Mouse (Mus musculus) liver, adult 2 months (tissue): ENCODE measurements around the gene Zeb2. TPM values are rescaled to one million over a fixed set of nuclear protein-coding genes. Genes with fewer than 3 reads are reported as not detected.

Source experiments
- DNase-seq: peaks from one replicate; pipeline ENCODE4 v3.0.0-alpha.2; 2011; ENCODE audit warnings: low read depth, low spot score; ENCODE audit errors: extremely low read depth
- H3K27ac ChIP-seq: fragments of 200-500 bp; replicated peaks from 2 replicates; pipeline ENCODE4 v1.5.1; 2012; ENCODE audit warnings: low read depth, mild to moderate bottlenecking, control low read depth, inconsistent platforms, low read length; ENCODE audit not compliant: insufficient read depth
- H3K27me3 ChIP-seq: fragments of 200-500 bp; 2 replicates; pipeline ENCODE4 v1.6.1; 2012; ENCODE audit warnings: mild to moderate bottlenecking, moderate library complexity, low read length, inconsistent platforms; ENCODE audit not compliant: control insufficient read depth, insufficient read depth
- H3K36me3 ChIP-seq: fragments of 200-500 bp; 2 replicates; pipeline ENCODE4 v1.6.1; 2012; ENCODE audit warnings: low read length, inconsistent platforms; ENCODE audit not compliant: control insufficient read depth, insufficient read depth
- H3K4me1 ChIP-seq: fragments of 200-500 bp; 2 replicates; pipeline ENCODE4 v1.6.1; 2011; ENCODE audit warnings: low read length; ENCODE audit not compliant: control insufficient read depth, insufficient read depth
- H3K4me3 ChIP-seq: fragments of 200-500 bp; 2 replicates; pipeline ENCODE4 v1.5.1; 2011; ENCODE audit warnings: low read depth, mild to moderate bottlenecking, control low read depth, low read length, moderate library complexity; ENCODE audit not compliant: insufficient read depth
- H3K79me2 ChIP-seq: fragments of 200-500 bp; 2 replicates; pipeline ENCODE4 v1.6.1; 2012; ENCODE audit warnings: inconsistent platforms, mild to moderate bottlenecking, low read length, moderate library complexity; ENCODE audit not compliant: control insufficient read depth, insufficient read depth
- H3K9ac ChIP-seq: fragments of 200-500 bp; 2 replicates; pipeline ENCODE4 v1.6.1; 2012; ENCODE audit warnings: low read depth, mild to moderate bottlenecking, control low read depth, inconsistent platforms, low read length
- CTCF ChIP-seq: fragments of 200-500 bp; IDR thresholded peaks from 2 replicates; pipeline ENCODE4 v1.5.1; 2011; ENCODE audit warnings: low read depth, low read length, control low read depth
- POLR2A ChIP-seq: fragments of 200-500 bp; IDR thresholded peaks from 2 replicates; pipeline ENCODE4 v1.6.1; 2011; ENCODE audit warnings: low read length, control low read depth; ENCODE audit not compliant: insufficient read depth; ENCODE audit errors: extremely low read depth
- WGBS: fragments of 180-500 bp; shearing (Covaris S2); methylation state at CpG from one replicate; pipeline ENCODE4 v1.1.7; 2018; 5-methylcytosine and 5-hydroxymethylcytosine counted together
- polyA plus RNA-seq: library from polyadenylated mRNA; depleted of rRNA; stranded (reverse); fragments of >200 nt; gene quantifications from 2 replicates; pipeline ENCODE4 v1.2.3, GENCODE M21; 2012
- total RNA-seq: library from RNA; depleted of rRNA; stranded (reverse); fragments of >200 nt; gene quantifications from 2 replicates; pipeline ENCODE4 v1.2.3, GENCODE M21; 2014

Zeb2 gene
- total and polyA plus RNA-seq, 2 experiments: 4.9 to 15.5 TPM

GRCm38 (mm10) chr2:45055926-45056325 lies 61.3 kb downstream of the Zeb2 start:
- Histone ChIP-seq H3K27me3 (no peaks in the 10 kb centered on the region), H3K4me3 (no peak overlapping the region), H3K4me1 (peaks cover 9% of the 10 kb centered on the region; the same call in 1 of the 2 replicates), H3K27ac (0 out of 2 replicates have a peak overlapping the region, but pooled peaks have one; percentile 27), H3K36me3 (no peaks in the 10 kb centered on the region), H3K9ac (no peak overlapping the region), H3K79me2 (no peaks in the 10 kb centered on the region; the same call in 1 of the 2 replicates)
- TF ChIP-seq POLR2A: no peak
- TF ChIP-seq CTCF: no peak
- WGBS: 79% methylated on average over 6 of the region's 6 CpGs
- DNase-seq: no peak

GRCm38 (mm10) chr2:45055034-45055615 lies 62.1 kb downstream of the Zeb2 start:
- Histone ChIP-seq H3K36me3 (no peaks in the 10 kb centered on the region), H3K27ac (peak overlapping the region; percentile 51), H3K9ac (no peak overlapping the region), H3K4me1 (peaks cover 9% of the 10 kb centered on the region; the same call in 1 of the 2 replicates), H3K79me2 (no peaks in the 10 kb centered on the region; the same call in 1 of the 2 replicates), H3K27me3 (no peaks in the 10 kb centered on the region), H3K4me3 (no peak overlapping the region)
- no peak for TF ChIP-seq POLR2A
- DNase-seq: no peak
- WGBS: 67% methylated on average over 8 of the region's 8 CpGs

DNA sequence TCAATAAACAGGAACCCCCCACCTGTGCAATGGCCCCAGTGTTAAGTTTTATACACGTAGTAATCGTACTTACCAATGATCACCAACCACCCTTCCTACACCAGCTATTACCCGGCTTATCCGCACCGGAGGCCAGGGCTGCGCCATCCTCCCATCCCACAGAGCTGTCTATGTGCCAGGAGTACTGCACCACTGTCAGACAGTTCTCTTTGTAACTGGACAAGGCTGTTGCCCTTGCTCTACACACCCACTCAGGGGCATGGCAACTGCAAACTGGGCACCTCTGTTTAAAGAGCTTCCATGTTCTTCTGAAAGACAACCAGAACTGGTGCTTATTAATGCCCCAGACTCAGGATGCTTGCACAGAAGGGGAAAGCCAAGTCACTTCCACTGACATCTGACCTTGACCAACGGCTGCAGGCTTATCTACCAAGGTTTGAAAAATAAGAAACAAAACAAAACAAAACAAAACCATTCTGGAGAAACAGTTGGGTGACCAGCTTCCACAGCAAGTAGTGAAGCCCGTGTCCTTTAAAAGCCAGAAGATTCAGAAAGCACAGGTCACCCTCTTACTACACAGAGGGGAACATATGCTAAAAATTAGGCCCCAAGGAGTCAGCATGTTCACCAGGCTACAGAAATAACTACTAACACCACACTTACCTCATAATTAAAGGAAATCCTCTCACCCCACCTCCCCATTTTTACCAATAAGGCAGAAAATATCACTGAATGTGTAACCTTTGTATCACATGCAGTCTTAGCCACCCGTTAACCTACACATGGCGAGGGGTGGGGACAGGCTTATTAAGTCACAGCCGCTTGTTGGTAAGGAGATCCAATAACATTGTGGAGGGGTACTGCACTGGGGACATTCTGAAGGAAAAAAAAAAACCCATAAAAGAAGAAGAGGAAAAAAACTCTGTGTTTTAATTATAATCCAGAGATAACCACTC lies 62.8 kb downstream of the Zeb2 start:
- H3K4me1 ChIP-seq: peaks cover 16% of the 10 kb centered on the region; the same call in 1 of the 2 replicates
- no peak overlapping the region for H3K9ac ChIP-seq
- TF ChIP-seq POLR2A (no peak), CTCF (no peak)
- H3K36me3 ChIP-seq: no peaks in the 10 kb centered on the region
- no peak overlapping the region for H3K4me3 ChIP-seq
- no peak for DNase-seq
- H3K79me2 ChIP-seq: no peaks in the 10 kb centered on the region; the same call in 1 of the 2 replicates
- no peaks in the 10 kb centered on the region for H3K27me3 ChIP-seq
- peak overlapping the region; percentile 67 for H3K27ac ChIP-seq
- 80% methylated on average over 11 of the region's 11 CpGs for WGBS

DNA sequence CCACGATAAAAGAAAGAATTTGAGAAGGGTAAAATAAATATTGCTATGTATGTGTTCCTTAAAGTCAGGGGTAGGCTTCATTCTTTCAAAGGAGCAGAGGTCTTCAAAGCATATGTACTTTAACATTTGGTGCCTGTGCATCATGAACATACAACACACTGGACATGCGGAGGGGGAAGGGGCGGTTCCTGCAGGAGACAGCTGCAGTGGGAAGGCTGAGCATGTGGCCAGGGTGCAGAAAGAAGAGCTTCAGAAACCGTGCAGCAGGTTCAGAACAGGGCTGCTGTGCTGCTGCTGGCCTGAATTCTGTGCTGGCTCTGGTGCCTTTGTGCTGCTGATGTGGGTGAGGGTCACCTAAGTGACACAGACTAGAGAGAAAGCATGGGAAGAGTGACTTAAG lies 64.6 kb downstream of the Zeb2 start:
- Histone ChIP-seq H3K27me3 (no peaks in the 10 kb centered on the region), H3K36me3 (no peaks in the 10 kb centered on the region), H3K4me3 (no peak overlapping the region), H3K4me1 (peaks cover 18% of the 10 kb centered on the region; the same call in 1 of the 2 replicates), H3K9ac (no peak overlapping the region), H3K27ac (0 out of 2 replicates have a peak overlapping the region, but pooled peaks have one; percentile 2), H3K79me2 (no peaks in the 10 kb centered on the region; the same call in 1 of the 2 replicates)
- WGBS: 53% methylated on average over 4 of the region's 4 CpGs
- DNase-seq: no peak
- TF ChIP-seq POLR2A: no peak
- no peak for TF ChIP-seq CTCF

DNA sequence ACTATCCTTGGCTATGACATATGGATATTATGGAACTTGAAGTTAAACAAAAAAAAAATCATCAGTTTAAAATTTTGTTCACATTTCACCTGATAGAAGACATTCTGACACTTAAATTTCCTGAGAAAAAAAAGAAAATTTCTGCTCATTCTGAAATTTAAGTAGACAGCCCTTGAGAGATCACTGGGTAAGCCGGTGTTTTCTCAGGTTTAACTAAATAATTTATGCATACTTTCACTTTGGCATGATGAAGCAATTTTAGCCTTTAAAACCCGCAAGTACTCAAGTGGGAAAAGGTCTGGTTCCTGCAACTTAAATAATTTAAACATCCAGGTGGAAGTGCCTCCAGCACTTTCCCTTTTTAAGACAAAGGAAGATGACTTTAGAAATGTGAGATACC lies 65.9 kb downstream of the Zeb2 start:
- H3K4me1 ChIP-seq: peaks cover 21% of the 10 kb centered on the region; the same call in 1 of the 2 replicates
- no peak for DNase-seq
- WGBS: 77% methylated on average over 2 of the region's 2 CpGs

More for the DNA sequence above, 65.9 kb downstream of the Zeb2 start:
- Histone ChIP-seq H3K27ac (no peak overlapping the region), H3K27me3 (no peaks in the 10 kb centered on the region), H3K4me3 (no peak overlapping the region), H3K9ac (no peak overlapping the region), H3K36me3 (no peaks in the 10 kb centered on the region), H3K79me2 (no peaks in the 10 kb centered on the region; the same call in 1 of the 2 replicates)
- TF ChIP-seq CTCF (no peak), POLR2A (no peak)
